Mouse (Mus musculus) embryonic fibroblast, embryonic 13.5 days (primary cell): ENCODE measurements around the gene Iqsec1.

Experiments used
- CTCF ChIP-seq: IDR thresholded peaks from 2 replicates; pipeline ENCODE4 v1.5.1; 2011; ENCODE audit warnings: mild to moderate bottlenecking, control low read depth, low read length, moderate library complexity, borderline replicate concordance; ENCODE audit not compliant: insufficient read depth
- POLR2A ChIP-seq: IDR thresholded peaks from 2 replicates; pipeline ENCODE4 v1.6.1; 2011; ENCODE audit warnings: low read depth, mild to moderate bottlenecking, control low read depth, low read length, moderate library complexity

GRCm38 (mm10) chr6:90702837-90703735 is 285.4 kb downstream of the Iqsec1 start:
- TF ChIP-seq POLR2A (no peak), CTCF (no peak)
